Mouse (Mus musculus): ENCODE data around the gene Carmil3. TPM values are rescaled to one million over a fixed set of nuclear protein-coding genes. Genes with fewer than 3 reads are reported as not detected.

The Carmil3 gene
- polyA plus RNA-seq, 2 experiments = 3.6 to 24.8 TPM

DNA sequence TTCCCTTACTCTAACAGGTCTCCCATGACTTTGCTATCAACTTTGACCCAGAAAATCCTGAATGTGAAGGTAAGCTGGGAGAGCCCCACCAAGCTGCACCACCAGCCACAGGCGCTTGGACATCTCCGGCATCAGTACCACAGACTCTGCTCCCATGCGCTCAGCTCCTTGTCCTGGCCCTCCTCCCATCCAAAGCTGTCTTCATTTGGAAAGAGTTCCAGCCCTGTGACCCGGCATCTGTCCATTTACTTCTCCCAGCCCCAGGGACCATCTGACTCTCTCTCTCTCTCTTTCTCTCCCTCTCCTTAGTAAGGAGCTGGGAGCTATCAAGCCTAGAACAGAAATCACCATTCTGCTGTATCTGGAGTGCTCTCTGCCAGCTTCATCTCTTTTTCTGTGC is 25.4 kb downstream of the Carmil3 start:
- H3K4me1 ChIP-seq (ENCODE audit: control insufficient read depth, insufficient read depth, low read length) = no peaks in the 10 kb centered on the region
- ATAC-seq (ENCODE audit: low FRiP score, low read depth) (no peak), DNase-seq (ENCODE audit: low spot score) (no peak)
- no peak overlapping the region for H3K9ac ChIP-seq (ENCODE audit: low read depth, low read length, severe bottlenecking)
- no peaks in the 10 kb centered on the region for H3K9me3 ChIP-seq (ENCODE audit: control insufficient read depth, low read length)
- 85% methylated on average over 4 of the region's 4 CpGs for WGBS
- no peak for TF ChIP-seq POLR2A (IDR thresholded peaks at IDR 0.05; ENCODE audit: borderline replicate concordance, extremely low read depth, insufficient read depth, insufficient read length)
- H3K36me3 ChIP-seq (ENCODE audit: control insufficient read depth, insufficient read depth, low read length) = no peaks in the 10 kb centered on the region
- no peak overlapping the region for H3K27ac ChIP-seq (replicated peaks; ENCODE audit: low read depth, low read length)
- no peak overlapping the region for H3K4me2 ChIP-seq (replicated peaks; ENCODE audit: low read depth, low read length, severe bottlenecking)
- peaks cover 18% of the 10 kb centered on the region for H3K27me3 ChIP-seq (ENCODE audit: control insufficient read depth, insufficient read depth, low read length)
- no peak overlapping the region for H3K4me3 ChIP-seq (replicated peaks; ENCODE audit: low read length)

DNA sequence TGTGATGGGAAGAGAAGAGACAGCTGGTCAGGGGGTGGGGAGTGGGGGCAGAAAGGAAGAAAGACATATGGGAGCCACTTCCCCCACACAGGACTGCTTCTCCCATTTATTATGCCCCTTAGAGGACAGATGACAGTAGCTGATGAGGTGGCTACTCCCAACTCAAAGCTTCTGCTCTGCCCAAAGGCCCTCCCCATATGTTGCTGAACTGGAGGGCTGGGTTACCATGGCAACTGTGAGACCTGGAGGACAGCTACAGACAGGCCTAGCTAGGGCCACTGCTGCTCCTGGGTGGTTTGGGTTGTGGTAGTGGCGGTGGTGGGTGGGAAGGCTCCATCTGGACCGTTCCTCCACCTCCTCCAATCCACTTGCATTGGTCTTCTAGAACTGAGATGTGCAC is 28.4 kb downstream of the Carmil3 start:
- TF ChIP-seq POLR2A (IDR thresholded peaks at IDR 0.05; ENCODE audit: borderline replicate concordance, extremely low read depth, insufficient read depth, insufficient read length) = no peak
- DNase-seq (ENCODE audit: low spot score) = no peak
- no peak overlapping the region for H3K4me2 ChIP-seq (replicated peaks; ENCODE audit: low read depth, low read length, severe bottlenecking)
- H3K36me3 ChIP-seq (ENCODE audit: control insufficient read depth, insufficient read depth, low read length) = no peaks in the 10 kb centered on the region
- H3K4me1 ChIP-seq (ENCODE audit: control insufficient read depth, insufficient read depth, low read length) = no peaks in the 10 kb centered on the region
- no peak overlapping the region for H3K4me3 ChIP-seq (replicated peaks; ENCODE audit: low read length)
- no peak overlapping the region for H3K9ac ChIP-seq (ENCODE audit: low read depth, low read length, severe bottlenecking)
- H3K9me3 ChIP-seq (ENCODE audit: control insufficient read depth, low read length) = no peaks in the 10 kb centered on the region
- 65% methylated on average over 2 of the region's 2 CpGs for WGBS
- no peak overlapping the region for H3K27ac ChIP-seq (replicated peaks; ENCODE audit: low read depth, low read length)
- ATAC-seq (ENCODE audit: low FRiP score, low read depth) = no peak
- peaks cover 29% of the 10 kb centered on the region for H3K27me3 ChIP-seq (ENCODE audit: control insufficient read depth, insufficient read depth, low read length)

DNA sequence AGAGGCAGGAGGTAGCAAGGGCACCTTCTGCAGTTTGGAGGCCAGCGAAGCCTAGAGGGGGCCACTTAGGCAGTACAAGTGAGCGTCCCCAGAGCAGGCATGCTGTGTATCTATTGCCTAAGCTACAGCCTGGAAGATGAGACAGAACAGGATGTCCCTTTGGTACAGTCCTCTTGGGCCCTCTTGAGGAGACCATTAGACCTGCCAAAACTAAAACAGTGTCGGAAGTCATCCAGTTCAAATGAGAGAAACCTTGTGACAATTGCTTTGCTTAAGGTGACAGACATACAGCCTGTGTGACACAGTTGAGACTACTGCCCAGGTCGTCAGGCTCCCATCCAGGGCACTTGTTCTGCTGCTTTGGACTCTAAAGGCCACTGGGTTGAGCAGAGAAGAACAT is 29.2 kb downstream of the Carmil3 start:
- DNase-seq (ENCODE audit: low spot score) = no peak
- WGBS = 70% methylated on average over 4 of the region's 4 CpGs
- H3K27ac ChIP-seq (replicated peaks; ENCODE audit: low read depth, low read length) = no peak overlapping the region
- H3K36me3 ChIP-seq (ENCODE audit: control insufficient read depth, insufficient read depth, low read length) = no peaks in the 10 kb centered on the region
- no peaks in the 10 kb centered on the region for H3K9me3 ChIP-seq (ENCODE audit: control insufficient read depth, low read length)
- H3K27me3 ChIP-seq (ENCODE audit: control insufficient read depth, insufficient read depth, low read length) = peaks cover 33% of the 10 kb centered on the region
- H3K4me2 ChIP-seq (replicated peaks; ENCODE audit: low read depth, low read length, severe bottlenecking) = no peak overlapping the region
- ATAC-seq (ENCODE audit: low FRiP score, low read depth) = no peak
- H3K4me1 ChIP-seq (ENCODE audit: control insufficient read depth, insufficient read depth, low read length) = no peaks in the 10 kb centered on the region
- TF ChIP-seq POLR2A (IDR thresholded peaks at IDR 0.05; ENCODE audit: borderline replicate concordance, extremely low read depth, insufficient read depth, insufficient read length) = no peak
- no peak overlapping the region for H3K4me3 ChIP-seq (replicated peaks; ENCODE audit: low read length)
- H3K9ac ChIP-seq (ENCODE audit: low read depth, low read length, severe bottlenecking) = no peak overlapping the region

DNA sequence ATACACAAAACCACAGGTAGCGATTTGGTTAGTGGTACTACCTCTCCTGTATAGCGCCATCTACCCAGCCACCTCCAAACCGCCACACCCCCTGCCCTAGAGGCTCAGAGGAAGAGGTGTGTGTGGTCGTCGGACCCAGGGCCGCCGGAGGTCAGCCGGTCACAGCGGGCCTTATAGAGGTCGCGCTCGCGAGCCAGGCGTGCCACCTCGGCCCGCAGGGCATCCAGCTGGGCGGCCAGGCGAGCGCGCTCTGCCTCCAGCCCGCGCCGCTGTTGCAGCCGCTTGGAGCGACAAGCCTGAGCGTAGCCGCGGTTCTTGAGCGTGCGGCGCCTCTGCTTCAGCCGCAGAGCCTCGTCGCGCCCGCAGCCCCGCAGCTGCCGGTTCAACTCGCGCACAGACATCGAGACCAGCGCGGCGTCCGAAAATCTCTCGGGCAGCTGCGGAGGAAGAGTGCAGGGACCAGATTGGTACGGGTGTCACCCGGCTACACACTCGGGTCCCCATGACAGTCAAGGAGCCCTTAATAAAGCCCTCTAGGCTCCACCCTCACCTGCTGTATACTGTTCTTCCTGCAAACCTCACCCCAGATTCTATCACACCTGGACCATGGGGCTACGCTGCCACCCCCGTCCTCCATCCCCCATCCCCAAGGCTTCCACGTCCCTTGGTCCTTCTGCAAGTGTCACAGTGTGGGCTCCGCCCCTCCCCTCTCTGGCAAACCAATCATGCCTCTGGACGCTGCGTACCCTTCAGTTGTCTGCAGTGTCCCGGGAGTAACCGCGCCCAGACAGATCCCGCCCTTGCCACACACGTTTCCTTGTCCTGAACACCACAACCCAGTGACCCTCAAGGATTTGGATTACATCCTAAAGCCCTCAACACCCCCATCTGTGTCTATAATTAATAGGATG is 30.3 kb downstream of the Carmil3 start:
- peak overlapping the region; percentile 43 for H3K4me3 ChIP-seq (replicated peaks; ENCODE audit: low read length)
- no peaks in the 10 kb centered on the region for H3K4me1 ChIP-seq (ENCODE audit: control insufficient read depth, insufficient read depth, low read length)
- peak overlapping the region; percentile 84 for H3K4me2 ChIP-seq (replicated peaks; ENCODE audit: low read depth, low read length, severe bottlenecking)
- ATAC-seq (ENCODE audit: low FRiP score, low read depth) (no peak), DNase-seq (ENCODE audit: low spot score) (no peak)
- TF ChIP-seq POLR2A (IDR thresholded peaks at IDR 0.05; ENCODE audit: borderline replicate concordance, extremely low read depth, insufficient read depth, insufficient read length) = no peak
- H3K9ac ChIP-seq (ENCODE audit: low read depth, low read length, severe bottlenecking) = peak overlapping the region; percentile 48
- no peaks in the 10 kb centered on the region for H3K9me3 ChIP-seq (ENCODE audit: control insufficient read depth, low read length)
- H3K36me3 ChIP-seq (ENCODE audit: control insufficient read depth, insufficient read depth, low read length) = no peaks in the 10 kb centered on the region
- H3K27ac ChIP-seq (replicated peaks; ENCODE audit: low read depth, low read length) = no peak overlapping the region
- WGBS = under 1% methylated on average over 61 of the region's 61 CpGs
- H3K27me3 ChIP-seq (ENCODE audit: control insufficient read depth, insufficient read depth, low read length) = peaks cover 34% of the 10 kb centered on the region

DNA sequence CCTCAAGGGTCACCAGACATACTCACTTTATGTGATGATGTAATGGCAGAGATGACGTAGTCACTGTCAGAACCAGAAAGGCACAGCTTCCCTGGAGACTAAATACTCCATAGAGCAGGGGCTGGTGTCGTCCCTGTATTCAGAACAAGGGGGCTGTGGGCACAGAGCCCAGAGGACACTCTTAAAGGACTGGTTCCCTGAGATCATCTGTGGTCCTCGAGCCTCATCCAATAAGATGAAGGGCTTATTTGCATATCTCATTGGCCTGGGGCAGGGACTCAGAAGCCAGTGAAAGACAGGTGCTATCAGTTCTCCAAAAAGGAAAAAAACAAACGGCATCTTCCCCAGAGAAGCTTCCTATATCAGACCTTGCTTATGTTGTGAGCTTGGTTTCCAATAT is 33.6 kb downstream of the Carmil3 start:
- WGBS = 68% methylated on average over 4 of the region's 4 CpGs

More for the DNA sequence above, 33.6 kb downstream of the Carmil3 start:
- no peak overlapping the region for H3K9ac ChIP-seq (ENCODE audit: low read depth, low read length, severe bottlenecking)
- H3K27ac ChIP-seq (replicated peaks; ENCODE audit: low read depth, low read length) = no peak overlapping the region
- H3K27me3 ChIP-seq (ENCODE audit: control insufficient read depth, insufficient read depth, low read length) = peaks cover 31% of the 10 kb centered on the region
- TF ChIP-seq POLR2A (IDR thresholded peaks at IDR 0.05; ENCODE audit: borderline replicate concordance, extremely low read depth, insufficient read depth, insufficient read length) = no peak
- H3K36me3 ChIP-seq (ENCODE audit: control insufficient read depth, insufficient read depth, low read length) = no peaks in the 10 kb centered on the region
- H3K4me2 ChIP-seq (replicated peaks; ENCODE audit: low read depth, low read length, severe bottlenecking) = no peak overlapping the region
- DNase-seq (ENCODE audit: low spot score) = no peak
- no peaks in the 10 kb centered on the region for H3K4me1 ChIP-seq (ENCODE audit: control insufficient read depth, insufficient read depth, low read length)
- H3K4me3 ChIP-seq (replicated peaks; ENCODE audit: low read length) = no peak overlapping the region
- no peak for ATAC-seq (ENCODE audit: low FRiP score, low read depth)
- no peaks in the 10 kb centered on the region for H3K9me3 ChIP-seq (ENCODE audit: control insufficient read depth, low read length)
